Mouse (Mus musculus) bone marrow macrophage, adult 2 months (primary cell): Measurements from ENCODE around the gene Ulk3.

Experiments
- CTCF ChIP-seq: IDR thresholded peaks from 2 replicates; pipeline ENCODE4 v1.5.1; 2012; ENCODE audit warnings: low read depth, mild to moderate bottlenecking, low read length, moderate library complexity
- POLR2A ChIP-seq: IDR thresholded peaks from 2 replicates; pipeline ENCODE4 v1.6.1; 2012; ENCODE audit warnings: mild to moderate bottlenecking, low read depth, low read length, borderline replicate concordance

- TF ChIP-seq CTCF, result no peak
- TF ChIP-seq POLR2A, result no peak
These were observed 37.9 kb downstream of the Ulk3 start for GRCm38 (mm10) chr9:57627191-57627590.
